Mouse (Mus musculus) inflammation-experienced regulatory T-cells, adult 16 weeks (primary cell): ENCODE data around the gene Apip. TPM values are rescaled to one million over a fixed set of nuclear protein-coding genes. Genes with fewer than 3 reads are reported as not detected.

Source experiments
- polyA plus RNA-seq: library from polyadenylated mRNA; unstranded; fragments of 100-300 nt; shearing (Covaris generic); gene quantifications from one replicate; pipeline ENCODE4 v1.2.1, GENCODE M21; 2017

The Apip gene
- 28.8 TPM for polyA plus RNA-seq

DNA sequence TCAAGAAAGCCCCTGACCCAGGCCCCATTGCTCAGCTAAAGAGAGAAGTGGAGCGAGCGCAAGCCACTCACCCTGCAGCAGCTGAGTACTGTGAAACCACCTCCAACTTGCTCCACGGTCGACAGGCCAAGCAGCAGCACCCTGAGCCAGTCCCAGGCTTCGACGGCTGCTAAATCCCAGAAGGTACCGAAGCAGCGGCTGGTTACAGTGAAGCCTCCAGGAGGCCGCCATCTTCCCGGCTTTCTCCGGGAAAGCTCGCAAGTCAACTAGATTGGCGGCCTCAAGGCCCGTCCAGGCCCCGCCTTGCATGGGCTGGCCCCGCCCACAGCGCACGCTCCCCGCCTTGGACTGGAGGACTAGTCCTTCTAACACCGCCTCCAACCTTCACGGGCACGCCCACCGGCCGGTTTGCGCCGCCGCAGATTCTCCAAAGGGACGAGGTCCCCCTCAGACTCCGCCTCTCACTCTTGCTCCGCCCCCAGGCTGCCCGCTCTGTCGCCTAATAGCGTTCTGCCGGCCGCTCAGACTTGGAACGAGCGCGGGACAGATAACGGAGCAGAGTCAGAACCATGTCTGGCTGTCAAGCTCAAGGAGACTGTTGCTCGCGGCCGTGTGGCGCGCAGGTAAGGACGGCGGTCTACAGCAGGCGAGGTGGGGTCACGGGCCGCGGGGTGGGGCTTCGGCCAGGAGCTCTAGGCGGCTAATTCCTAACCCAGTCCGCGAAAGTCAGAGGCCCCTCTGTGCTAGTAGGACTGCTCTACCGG lies at the start of gene Apip, which contains the start of gene Pdhx:
Gene Apip, plus strand, starts transcription at position 457 of the 764 bp plus-strand sequence.
Gene Pdhx, minus strand, starts transcription at position 295 of the 764 bp plus-strand sequence.

Other genes starting within 250 kb of the Apip start
- 108 TPM for gene Cd44, start 172.0 kb upstream of the Apip start, polyA plus RNA-seq
- gene Pdhx, start 162 bp upstream of the Apip start, polyA plus RNA-seq, result 27.9 TPM
- gene Ehf, start 229.6 kb downstream of the Apip start, polyA plus RNA-seq, result 0.28 TPM